Mouse (Mus musculus): Measurements from ENCODE around the gene Scimp. TPM values are rescaled to one million over a fixed set of nuclear protein-coding genes. Genes with fewer than 3 reads are reported as not detected.
A peak's percentile ranks its signal among the peaks of the same experiment; 100 is the strongest.

Scimp gene
- total and polyA plus RNA-seq, 3 experiments = 0.21 to 0.79 (median 0.30) TPM

DNA sequence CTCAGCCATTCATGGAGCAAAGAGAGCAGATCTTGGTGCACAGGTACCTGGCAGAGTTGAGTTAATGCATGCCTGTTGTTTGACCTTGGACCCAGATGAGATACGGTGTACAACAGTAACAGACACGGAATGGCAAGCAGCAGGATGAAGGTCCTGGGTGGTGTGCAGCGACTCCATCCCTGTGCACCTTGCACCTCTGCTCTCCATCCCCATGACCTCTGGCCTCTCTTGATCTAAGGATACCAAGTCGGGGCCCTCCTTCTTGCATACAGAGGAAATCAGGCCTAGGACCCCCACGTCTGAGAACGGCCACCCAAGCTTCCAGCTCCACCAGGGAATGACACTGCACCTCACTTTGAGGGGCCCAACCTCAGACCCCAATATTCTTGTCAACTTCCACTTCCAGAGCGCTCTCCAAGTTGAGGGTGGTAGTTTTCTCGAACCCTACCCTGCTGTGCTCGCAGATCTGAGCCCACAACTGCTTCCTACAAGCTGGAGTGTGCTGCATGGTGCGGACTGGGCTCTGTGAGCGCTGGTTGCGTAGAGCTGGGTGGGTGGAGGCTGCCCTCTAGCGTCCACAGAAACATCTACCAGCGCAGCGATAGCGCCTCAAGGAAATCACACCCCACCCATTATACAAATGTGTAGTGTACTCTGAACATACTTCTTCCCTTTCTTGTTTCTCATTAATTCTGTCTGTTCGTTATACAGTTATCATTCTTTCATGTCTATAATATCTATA, 35.4 kb downstream of the Scimp start:
- no peak overlapping the region for H3K27ac ChIP-seq (ENCODE audit: insufficient read depth, low read depth)
- no peak overlapping the region for H3K4me2 ChIP-seq (ENCODE audit: insufficient read depth, low read depth, poor library complexity, severe bottlenecking)
- in situ Hi-C loops (cut with MboI; ENCODE audit: low pct_ligation_motif_present, low pct_unique_long_range_greater_than_20kb, low sequenced_read_pairs) (loop anchor here (5.0 kb wide), 1 partner anchor 35 kb away; the partner anchor contains the start of gene Scimp), dilution Hi-C loops (cut with MboI; ENCODE audit: extremely low pct_ligation_motif_present, extremely low pct_unique_long_range_greater_than_20kb, low sequenced_read_pairs) (no loop called here)
- peaks cover 6 to 31% of the 10 kb centered on the region in 2 experiments for H3K36me3 ChIP-seq (replicated peaks in 1 of 2; ENCODE audit: control insufficient read depth in 1 of 2, insufficient read depth in 1 of 2, low read length in 1 of 2)
- DNase-seq (ENCODE audit: extremely low read depth) = peak; percentile 88
- peaks cover 3% of the 10 kb centered on the region for H3K9me3 ChIP-seq (replicated peaks; ENCODE audit: low read length)
- no peak overlapping the region for H3K4me3 ChIP-seq (replicated peaks in 1 of 3; ENCODE audit: low read depth in 2 of 3, low read length in 2 of 3, poor library complexity in 1 of 3)
- H3K9ac ChIP-seq (ENCODE audit: insufficient read depth, low read depth) = no peak overlapping the region
- TF ChIP-seq ZMIZ1 (IDR thresholded peaks at IDR 0.05; ENCODE audit: low read depth, low read length) (0 out of 2 replicates have a peak, but pooled peaks have one; percentile 36), TCF12 (IDR thresholded peaks at IDR 0.05; ENCODE audit: low read depth, low read length) (peak; percentile 49; the same call in 1 of the 2 replicates), CHD1 (IDR thresholded peaks at IDR 0.05; ENCODE audit: low read depth, low read length) (no peak), HCFC1 (IDR thresholded peaks at IDR 0.05; ENCODE audit: low read depth, low read length) (no peak), BHLHE40 (IDR thresholded peaks at IDR 0.05; ENCODE audit: low read depth, low read length) (no peak), CTCF (conservative IDR thresholded peaks at IDR 0.05 in 1 of 2, IDR thresholded peaks at IDR 0.05 in 1 of 2; ENCODE audit: low read depth in 2 of 2, low read length in 2 of 2) (peak; percentile 86 to 99), JUND (conservative IDR thresholded peaks at IDR 0.05; ENCODE audit: low read depth, low read length) (no peak), MYC (IDR thresholded peaks at IDR 0.05; ENCODE audit: low read depth, low read length) (peak; percentile 74; the same call in 1 of the 2 replicates), SMC3 (IDR thresholded peaks at IDR 0.05; ENCODE audit: low read depth, low read length) (peak; percentile 92), MAX (IDR thresholded peaks at IDR 0.05; ENCODE audit: low read length) (no peak), ELF1 (IDR thresholded peaks at IDR 0.05; ENCODE audit: low read depth, low read length) (peak; percentile 30; the same call in 1 of the 2 replicates), MEF2A (IDR thresholded peaks at IDR 0.05; ENCODE audit: borderline replicate concordance, low read depth, low read length) (0 out of 2 replicates have a peak, but pooled peaks have one; percentile 31), UBTF (IDR thresholded peaks at IDR 0.05; ENCODE audit: low read depth, low read length) (no peak), RAD21 (IDR thresholded peaks at IDR 0.05; ENCODE audit: low read depth, low read length) (peak; percentile 99), RCOR1 (conservative IDR thresholded peaks at IDR 0.05; ENCODE audit: low read depth, low read length) (no peak), KAT2A (IDR thresholded peaks at IDR 0.05; ENCODE audit: insufficient replicate concordance, low read length) (no peak), E2F4 (IDR thresholded peaks at IDR 0.05; ENCODE audit: insufficient replicate concordance, low read depth, low read length) (no peak), SIN3A (IDR thresholded peaks at IDR 0.05; ENCODE audit: low read length) (peak; percentile 51; the same call in 1 of the 2 replicates), MXI1 (IDR thresholded peaks at IDR 0.05; ENCODE audit: low read depth, low read length) (no peak; the same call in 1 of the 2 replicates), POLR2AphosphoS2 (IDR thresholded peaks at IDR 0.05; ENCODE audit: low read depth, low read length) (no peak), POLR2A (IDR thresholded peaks at IDR 0.05; ENCODE audit: low read depth, low read length) (no peak), EP300 (IDR thresholded peaks at IDR 0.05; ENCODE audit: low read length) (no peak), ZC3H11A (IDR thresholded peaks at IDR 0.05; ENCODE audit: low read depth, low read length) (peak; percentile 64), JUN (IDR thresholded peaks at IDR 0.05; ENCODE audit: insufficient read depth, low read depth, low read length) (no peak), NELFE (IDR thresholded peaks at IDR 0.05; ENCODE audit: low read depth, low read length) (peak; percentile 48; the same call in 1 of the 2 replicates), NRF1 (IDR thresholded peaks at IDR 0.05; ENCODE audit: low read depth, low read length) (no peak), IRF4 (IDR thresholded peaks at IDR 0.05; ENCODE audit: low read depth, low read length) (0 out of 2 replicates have a peak, but pooled peaks have one; percentile 8)
- no peaks in the 10 kb centered on the region for H3K27me3 ChIP-seq (replicated peaks)
- H3K4me1 ChIP-seq (ENCODE audit: control insufficient read depth in 1 of 2, insufficient read depth in 2 of 2) = peaks cover 5 to 18% of the 10 kb centered on the region in 2 experiments; a peak in 3 of 4 replicates
- no peaks in the 10 kb centered on the region for H3K79me2 ChIP-seq (replicated peaks; ENCODE audit: control insufficient read depth, extremely low read depth, insufficient read depth, poor library complexity, severe bottlenecking)
